Mouse (Mus musculus) MN1 (cell line): ENCODE results near the gene Slc13a3.

Experiments
- DNase-seq: peaks from one replicate; pipeline ENCODE4 v3.0.0-alpha.2; 2016; ENCODE audit warnings: low spot score

Slc13a3 gene

DNA sequence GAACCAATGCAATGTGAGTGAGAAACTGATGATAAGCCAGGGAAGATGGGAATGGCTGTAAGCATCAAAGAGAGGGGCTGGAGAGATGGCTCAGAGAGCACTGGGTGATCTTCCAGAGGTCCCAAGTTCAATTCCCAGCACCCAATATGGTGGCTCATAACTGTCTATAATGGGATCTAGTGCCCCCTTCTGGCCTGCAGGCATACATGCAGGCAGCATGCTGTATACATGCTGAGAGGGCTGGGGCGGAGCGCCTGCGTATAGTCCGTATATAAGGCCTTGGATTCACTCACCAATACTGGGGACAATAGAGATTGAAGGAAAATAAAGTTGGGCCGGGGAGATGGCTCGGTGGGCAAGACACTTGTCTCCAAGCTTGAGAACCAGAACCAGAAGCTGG is 109.7 kb downstream of the Slc13a3 start:
- DNase-seq, result no peak

DNA sequence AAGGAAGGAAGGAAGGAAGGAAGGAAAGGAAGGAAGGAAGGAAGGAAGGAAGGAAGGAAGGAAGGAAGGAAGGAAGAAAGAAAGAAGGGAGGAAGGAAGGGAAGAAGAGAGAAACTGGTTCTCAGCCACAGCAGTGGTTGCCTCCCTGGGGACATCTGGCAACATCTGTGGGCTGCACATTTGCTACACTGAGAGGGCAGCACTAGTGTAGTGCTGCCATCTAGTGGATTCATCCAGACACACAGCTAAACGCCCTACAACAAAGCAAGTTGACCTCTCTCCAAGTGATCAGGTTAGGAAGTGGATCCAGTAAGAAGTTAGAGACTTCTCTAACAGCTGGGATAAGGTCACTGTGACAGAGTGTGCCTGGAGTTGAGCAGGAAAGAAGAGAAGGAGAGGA is 112.2 kb downstream of the Slc13a3 start:
- DNase-seq, result peak; percentile 92
